Mouse (Mus musculus): ENCODE measurements around the gene Ppp2r5a. TPM values are rescaled to one million over a fixed set of nuclear protein-coding genes. Genes with fewer than 3 reads are reported as not detected.
"Not testable (repeated sequence)": the region's sequence is repeated elsewhere in the genome, so short reads cannot be mapped to it uniquely, and the experiment has no call there.

The Ppp2r5a gene
- polyA plus RNA-seq, 1 experiment from 2014 or later = 18.8 TPM

- H3K27ac ChIP-seq (ENCODE audit: low read length) = no peak overlapping the region
- H3K36me3 ChIP-seq (ENCODE audit: insufficient read depth, low read length) = no peaks in the 10 kb centered on the region
- no peak overlapping the region for H3K9ac ChIP-seq (replicated peaks; ENCODE audit: low read length)
- H3K4me1 ChIP-seq (ENCODE audit: insufficient read depth, low read length) = peaks cover 21% of the 10 kb centered on the region
- no peak overlapping the region for H3K4me3 ChIP-seq (ENCODE audit: low read length)
- no peaks in the 10 kb centered on the region for H3K9me3 ChIP-seq (ENCODE audit: low read length)
- 25% methylated on average over 3 of the region's 3 CpGs for WGBS
- H3K4me2 ChIP-seq (replicated peaks; ENCODE audit: low read depth, low read length) = no peak overlapping the region
- no peaks in the 10 kb centered on the region for H3K27me3 ChIP-seq (ENCODE audit: insufficient read depth, low read length)
- ATAC-seq (ENCODE audit: low FRiP score, low TSS enrichment) = no peak
These were observed 33.6 kb upstream of the Ppp2r5a start for GRCm38 (mm10) chr1:191436647-191437046.

- 30% methylated on average over 1 of the region's 1 CpGs for WGBS
- ATAC-seq (ENCODE audit: low FRiP score, low TSS enrichment) = peak; percentile 85
- Histone ChIP-seq H3K4me2 (replicated peaks; ENCODE audit: low read depth, low read length) (no peak overlapping the region), H3K27ac (ENCODE audit: low read length) (peak overlapping the region; percentile 74), H3K4me3 (ENCODE audit: low read length) (no peak overlapping the region), H3K9ac (replicated peaks; ENCODE audit: low read length) (no peak overlapping the region), H3K9me3 (ENCODE audit: low read length) (no peaks in the 10 kb centered on the region), H3K36me3 (ENCODE audit: insufficient read depth, low read length) (no peaks in the 10 kb centered on the region), H3K4me1 (ENCODE audit: insufficient read depth, low read length) (peaks cover 21% of the 10 kb centered on the region), H3K27me3 (ENCODE audit: insufficient read depth, low read length) (no peaks in the 10 kb centered on the region)
These were observed 32.3 kb upstream of the Ppp2r5a start for GRCm38 (mm10) chr1:191435359-191435758.

GRCm38 (mm10) chr1:191432531-191432930 lies 29.5 kb upstream of the Ppp2r5a start:
- Histone ChIP-seq H3K27me3 (ENCODE audit: insufficient read depth, low read length) (no peaks in the 10 kb centered on the region), H3K36me3 (ENCODE audit: insufficient read depth, low read length) (no peaks in the 10 kb centered on the region), H3K4me1 (ENCODE audit: insufficient read depth, low read length) (peaks cover 21% of the 10 kb centered on the region), H3K27ac (ENCODE audit: low read length) (peak overlapping the region; percentile 25; the same call in 1 of the 2 replicates), H3K9ac (replicated peaks; ENCODE audit: low read length) (no peak overlapping the region), H3K4me2 (replicated peaks; ENCODE audit: low read depth, low read length) (peak overlapping the region; percentile 11; the same call in 1 of the 2 replicates), H3K9me3 (ENCODE audit: low read length) (no peaks in the 10 kb centered on the region), H3K4me3 (ENCODE audit: low read length) (no peak overlapping the region)
- ATAC-seq (ENCODE audit: low FRiP score, low TSS enrichment) = no peak
- WGBS = 29% methylated on average over 7 of the region's 7 CpGs

GRCm38 (mm10) chr1:191432023-191432422 lies 29.0 kb upstream of the Ppp2r5a start:
- Histone ChIP-seq H3K4me2 (replicated peaks; ENCODE audit: low read depth, low read length) (peak overlapping the region; percentile 11; the same call in 1 of the 2 replicates), H3K27ac (ENCODE audit: low read length) (peak overlapping the region; percentile 25; the same call in 1 of the 2 replicates), H3K36me3 (ENCODE audit: insufficient read depth, low read length) (no peaks in the 10 kb centered on the region), H3K4me1 (ENCODE audit: insufficient read depth, low read length) (peaks cover 21% of the 10 kb centered on the region), H3K27me3 (ENCODE audit: insufficient read depth, low read length) (no peaks in the 10 kb centered on the region), H3K9me3 (ENCODE audit: low read length) (no peaks in the 10 kb centered on the region), H3K4me3 (ENCODE audit: low read length) (no peak overlapping the region), H3K9ac (replicated peaks; ENCODE audit: low read length) (no peak overlapping the region)
- no peak for ATAC-seq (ENCODE audit: low FRiP score, low TSS enrichment)
- WGBS = 63% methylated on average over 15 of the region's 15 CpGs

GRCm38 (mm10) chr1:191430121-191430520 lies 27.0 kb upstream of the Ppp2r5a start:
- H3K4me3 ChIP-seq (ENCODE audit: low read length) = no peak overlapping the region
- no peaks in the 10 kb centered on the region for H3K9me3 ChIP-seq (ENCODE audit: low read length)
- 66% methylated on average over 7 of the region's 7 CpGs for WGBS
- peaks cover 11% of the 10 kb centered on the region for H3K4me1 ChIP-seq (ENCODE audit: insufficient read depth, low read length)
- no peak overlapping the region for H3K4me2 ChIP-seq (replicated peaks; ENCODE audit: low read depth, low read length)
- H3K27ac ChIP-seq (ENCODE audit: low read length) = no peak overlapping the region
- no peaks in the 10 kb centered on the region for H3K27me3 ChIP-seq (ENCODE audit: insufficient read depth, low read length)
- no peak for ATAC-seq (ENCODE audit: low FRiP score, low TSS enrichment)
- H3K36me3 ChIP-seq (ENCODE audit: insufficient read depth, low read length) = no peaks in the 10 kb centered on the region
- H3K9ac ChIP-seq (replicated peaks; ENCODE audit: low read length) = no peak overlapping the region

GRCm38 (mm10) chr1:191425884-191426283 lies 22.8 kb upstream of the Ppp2r5a start:
- 70% methylated on average over 7 of the region's 7 CpGs for WGBS
- no peak overlapping the region for H3K4me3 ChIP-seq (ENCODE audit: low read length)
- no peaks in the 10 kb centered on the region for H3K4me1 ChIP-seq (ENCODE audit: insufficient read depth, low read length)
- no peaks in the 10 kb centered on the region for H3K36me3 ChIP-seq (ENCODE audit: insufficient read depth, low read length)
- no peak overlapping the region for H3K9ac ChIP-seq (replicated peaks; ENCODE audit: low read length)
- no peak for ATAC-seq (ENCODE audit: low FRiP score, low TSS enrichment)
- H3K4me2 ChIP-seq (replicated peaks; ENCODE audit: low read depth, low read length) = no peak overlapping the region
- no peaks in the 10 kb centered on the region for H3K27me3 ChIP-seq (ENCODE audit: insufficient read depth, low read length)
- no peaks in the 10 kb centered on the region for H3K9me3 ChIP-seq (ENCODE audit: low read length)
- no peak overlapping the region for H3K27ac ChIP-seq (ENCODE audit: low read length)

GRCm38 (mm10) chr1:191423201-191423600 lies 20.1 kb upstream of the Ppp2r5a start:
- Histone ChIP-seq H3K36me3 (ENCODE audit: insufficient read depth, low read length) (no peaks in the 10 kb centered on the region), H3K4me2 (replicated peaks; ENCODE audit: low read depth, low read length) (no peak overlapping the region), H3K9me3 (ENCODE audit: low read length) (no peaks in the 10 kb centered on the region), H3K27me3 (ENCODE audit: insufficient read depth, low read length) (no peaks in the 10 kb centered on the region), H3K4me1 (ENCODE audit: insufficient read depth, low read length) (peaks cover 4% of the 10 kb centered on the region; the same call in 1 of the 2 replicates), H3K27ac (ENCODE audit: low read length) (no peak overlapping the region), H3K4me3 (ENCODE audit: low read length) (no peak overlapping the region), H3K9ac (replicated peaks; ENCODE audit: low read length) (no peak overlapping the region)
- 82% methylated on average over 2 of the region's 2 CpGs for WGBS
- ATAC-seq (ENCODE audit: low FRiP score, low TSS enrichment) = no peak

- not testable (repeated sequence) for H3K27ac ChIP-seq (ENCODE audit: low read length); H3K4me3 ChIP-seq (ENCODE audit: low read length); H3K4me2 ChIP-seq (replicated peaks; ENCODE audit: low read depth, low read length); H3K9me3 ChIP-seq (ENCODE audit: low read length); H3K36me3 ChIP-seq (ENCODE audit: insufficient read depth, low read length); H3K27me3 ChIP-seq (ENCODE audit: insufficient read depth, low read length); H3K9ac ChIP-seq (replicated peaks; ENCODE audit: low read length); H3K4me1 ChIP-seq (ENCODE audit: insufficient read depth, low read length); ATAC-seq (ENCODE audit: low FRiP score, low TSS enrichment)
- WGBS = 57% methylated on average over 3 of the region's 3 CpGs
These were observed 19.6 kb upstream of the Ppp2r5a start for GRCm38 (mm10) chr1:191422714-191423113.

GRCm38 (mm10) chr1:191422164-191422563 lies 19.1 kb upstream of the Ppp2r5a start:
- no peak overlapping the region for H3K9ac ChIP-seq (replicated peaks; ENCODE audit: low read length)
- H3K4me3 ChIP-seq (ENCODE audit: low read length) = no peak overlapping the region
- WGBS = 69% methylated on average over 4 of the region's 4 CpGs
- no peak overlapping the region for H3K4me2 ChIP-seq (replicated peaks; ENCODE audit: low read depth, low read length)
- no peaks in the 10 kb centered on the region for H3K9me3 ChIP-seq (ENCODE audit: low read length)
- no peak for ATAC-seq (ENCODE audit: low FRiP score, low TSS enrichment)
- H3K27ac ChIP-seq (ENCODE audit: low read length) = no peak overlapping the region
- peaks cover 4% of the 10 kb centered on the region; the same call in 1 of the 2 replicates for H3K4me1 ChIP-seq (ENCODE audit: insufficient read depth, low read length)
- H3K27me3 ChIP-seq (ENCODE audit: insufficient read depth, low read length) = no peaks in the 10 kb centered on the region
- no peaks in the 10 kb centered on the region for H3K36me3 ChIP-seq (ENCODE audit: insufficient read depth, low read length)

- no peaks in the 10 kb centered on the region for H3K36me3 ChIP-seq (ENCODE audit: insufficient read depth, low read length)
- no peak overlapping the region for H3K4me3 ChIP-seq (ENCODE audit: low read length)
- H3K4me1 ChIP-seq (ENCODE audit: insufficient read depth, low read length) = peaks cover 4% of the 10 kb centered on the region; the same call in 1 of the 2 replicates
- 56% methylated on average over 1 of the region's 1 CpGs for WGBS
- no peaks in the 10 kb centered on the region for H3K9me3 ChIP-seq (ENCODE audit: low read length)
- no peak overlapping the region for H3K9ac ChIP-seq (replicated peaks; ENCODE audit: low read length)
- no peak for ATAC-seq (ENCODE audit: low FRiP score, low TSS enrichment)
- H3K4me2 ChIP-seq (replicated peaks; ENCODE audit: low read depth, low read length) = no peak overlapping the region
- H3K27me3 ChIP-seq (ENCODE audit: insufficient read depth, low read length) = no peaks in the 10 kb centered on the region
- no peak overlapping the region for H3K27ac ChIP-seq (ENCODE audit: low read length)
These were observed 18.4 kb upstream of the Ppp2r5a start for GRCm38 (mm10) chr1:191421426-191421999.
